Mouse (Mus musculus) MEL (cell line): ENCODE measurements around the gene Slc47a1. TPM values are rescaled to one million over a fixed set of nuclear protein-coding genes. Genes with fewer than 3 reads are reported as not detected.

Experiments used
- DNase-seq: peaks from one replicate; pipeline ENCODE4 v3.0.0; 2011; ENCODE audit warnings: low read depth, low spot score
- H3K27ac ChIP-seq: 2 replicates; pipeline ENCODE4 v1.5.1; 2012; ENCODE audit warnings: low read depth, mild to moderate bottlenecking, control low read depth, low read length, moderate library complexity; ENCODE audit not compliant: control insufficient read depth
- H3K27me3 ChIP-seq, 2 experiments: fragments of 150-350 bp in 1 of 2; sonication (generic) in 1 of 2; 2 replicates each; pipeline ENCODE4 v1.6.1; 2012; ENCODE audit warnings: low read length in 2 of 2, mild to moderate bottlenecking in 2 of 2, improper control_type of control experiment in 1 of 2, moderate library complexity in 1 of 2; ENCODE audit not compliant: insufficient read depth in 2 of 2, control insufficient read depth in 1 of 2
- H3K36me3 ChIP-seq, 2 experiments: 2 replicates each; pipeline ENCODE4 v1.6.1; 2012 to 2014; ENCODE audit warnings: low read length in 2 of 2, improper control_type of control experiment in 1 of 2, inconsistent platforms in 1 of 2, mild to moderate bottlenecking in 1 of 2; ENCODE audit not compliant: insufficient read depth in 2 of 2, control insufficient read depth in 1 of 2
- H3K4me1 ChIP-seq, 2 experiments: fragments of 150-350 bp in 1 of 2; sonication (generic) in 1 of 2; 2 replicates each; pipeline ENCODE4 v1.6.1; 2012; ENCODE audit warnings: low read length in 2 of 2, improper control_type of control experiment in 1 of 2, mild to moderate bottlenecking in 1 of 2; ENCODE audit not compliant: insufficient read depth in 2 of 2, control insufficient read depth in 1 of 2
- H3K4me3 ChIP-seq, 2 experiments: fragments of 150-350 bp in 1 of 2; sonication (generic) in 1 of 2; 2 replicates each; pipeline ENCODE4 v1.5.1; 2012; ENCODE audit warnings: low read depth in 2 of 2, low read length in 2 of 2, mild to moderate bottlenecking in 2 of 2, moderate library complexity in 2 of 2, control low read depth in 1 of 2, improper control_type of control experiment in 1 of 2; ENCODE audit not compliant: control insufficient read depth in 1 of 2, insufficient read depth in 1 of 2
- H3K79me2 ChIP-seq: 2 replicates; pipeline ENCODE4 v1.6.1; 2012; ENCODE audit warnings: mild to moderate bottlenecking, low read length, moderate library complexity; ENCODE audit not compliant: control insufficient read depth, poor library complexity, insufficient read depth
- H3K9ac ChIP-seq: 2 replicates; pipeline ENCODE4 v1.6.1; 2012; ENCODE audit warnings: low read depth, mild to moderate bottlenecking, control low read depth, low read length, moderate library complexity; ENCODE audit not compliant: control insufficient read depth, poor library complexity, severe bottlenecking
- H3K9me3 ChIP-seq: fragments of 150-350 bp; sonication (generic); replicated peaks from 2 replicates; pipeline ENCODE4 v1.6.1; 2012; ENCODE audit warnings: mild to moderate bottlenecking, low read length, improper control_type of control experiment, moderate library complexity; ENCODE audit not compliant: insufficient read depth
- BHLHE40 ChIP-seq: IDR thresholded peaks from 2 replicates; pipeline ENCODE4 v1.6.1; 2012; ENCODE audit warnings: low read depth, mild to moderate bottlenecking, inconsistent platforms, low read length, improper control_type of control experiment, borderline replicate concordance
- CHD1 ChIP-seq: IDR thresholded peaks from 2 replicates; pipeline ENCODE4 v1.6.1; 2012; ENCODE audit warnings: low read depth, mild to moderate bottlenecking, inconsistent platforms, low read length, improper control_type of control experiment
- CHD2 ChIP-seq: IDR thresholded peaks from 2 replicates; pipeline ENCODE4 v1.6.1; 2011; ENCODE audit warnings: low read length, improper control_type of control experiment
- CTCF ChIP-seq, 3 experiments: IDR thresholded peaks in 2 of 3; conservative IDR thresholded peaks in 1 of 3; 2 replicates each; pipeline ENCODE4 v1.5.1; 2011 to 2012; ENCODE audit warnings: low read length in 3 of 3, low read depth in 2 of 3, mild to moderate bottlenecking in 2 of 3, improper control_type of control experiment in 1 of 3, inconsistent platforms in 1 of 3, mixed read lengths in 1 of 3, moderate library complexity in 1 of 3; ENCODE audit not compliant: control insufficient read depth in 1 of 3, insufficient read depth in 1 of 3, poor library complexity in 1 of 3, severe bottlenecking in 1 of 3
- E2F4 ChIP-seq: IDR thresholded peaks from 2 replicates; pipeline ENCODE4 v1.6.1; 2011; ENCODE audit warnings: low read depth, low read length, improper control_type of control experiment, borderline replicate concordance
- EP300 ChIP-seq, 2 experiments: IDR thresholded peaks; 2 replicates each; pipeline ENCODE4 v1.6.1; 2011; ENCODE audit warnings: improper control_type of control experiment in 2 of 2, low read length in 2 of 2, low read depth in 1 of 2, mild to moderate bottlenecking in 1 of 2
- ETS1 ChIP-seq: IDR thresholded peaks from 2 replicates; pipeline ENCODE4 v1.6.1; 2012; ENCODE audit warnings: low read depth, mild to moderate bottlenecking, inconsistent platforms, low read length, improper control_type of control experiment, moderate library complexity
- HCFC1 ChIP-seq: IDR thresholded peaks from 2 replicates; pipeline ENCODE4 v1.6.1; 2012; ENCODE audit warnings: low read depth, mild to moderate bottlenecking, inconsistent platforms, low read length, improper control_type of control experiment, moderate library complexity
- MAFK ChIP-seq: IDR thresholded peaks from 2 replicates; pipeline ENCODE4 v1.6.1; 2011; ENCODE audit warnings: low read depth, mild to moderate bottlenecking, low read length, improper control_type of control experiment, borderline replicate concordance
- MAX ChIP-seq: IDR thresholded peaks from 2 replicates; pipeline ENCODE4 v1.6.1; 2011; ENCODE audit warnings: low read length, improper control_type of control experiment
- MEF2A ChIP-seq: IDR thresholded peaks from 2 replicates; pipeline ENCODE4 v1.6.1; 2014; ENCODE audit warnings: low read depth, mild to moderate bottlenecking, inconsistent platforms, low read length, improper control_type of control experiment; ENCODE audit not compliant: poor library complexity, insufficient replicate concordance, severe bottlenecking; ENCODE audit errors: extremely low read depth
- MYB ChIP-seq: IDR thresholded peaks from 2 replicates; pipeline ENCODE4 v1.6.1; 2011; ENCODE audit warnings: mild to moderate bottlenecking, low read depth, low read length, improper control_type of control experiment
- MYC ChIP-seq: IDR thresholded peaks from 2 replicates; pipeline ENCODE4 v1.6.1; 2011; ENCODE audit warnings: low read depth, mild to moderate bottlenecking, low read length, improper control_type of control experiment, moderate library complexity
- NELFE ChIP-seq: IDR thresholded peaks from 2 replicates; pipeline ENCODE4 v1.6.1; 2011; ENCODE audit warnings: low read depth, low read length, improper control_type of control experiment
- NRF1 ChIP-seq: IDR thresholded peaks from 2 replicates; pipeline ENCODE4 v1.6.1; 2014; ENCODE audit warnings: low read depth, mild to moderate bottlenecking, inconsistent platforms, low read length, improper control_type of control experiment, moderate library complexity; ENCODE audit not compliant: poor library complexity, insufficient read depth, severe bottlenecking
- POLR2AphosphoS2 ChIP-seq: IDR thresholded peaks from 2 replicates; pipeline ENCODE4 v1.6.1; 2011; ENCODE audit warnings: low read length, improper control_type of control experiment
- POLR2AphosphoS5 ChIP-seq: IDR thresholded peaks from 2 replicates; pipeline ENCODE4 v1.6.1; 2012; ENCODE audit warnings: low read depth, borderline replicate concordance, mild to moderate bottlenecking, inconsistent platforms, low read length, moderate library complexity, mixed read lengths
- RAD21 ChIP-seq: IDR thresholded peaks from 2 replicates; pipeline ENCODE4 v1.6.1; 2011; ENCODE audit warnings: mild to moderate bottlenecking, low read depth, low read length, improper control_type of control experiment
- SIN3A ChIP-seq: IDR thresholded peaks from 2 replicates; pipeline ENCODE4 v1.6.1; 2012; ENCODE audit warnings: low read length, improper control_type of control experiment, inconsistent platforms
- SMC3 ChIP-seq: IDR thresholded peaks from 2 replicates; pipeline ENCODE4 v1.6.1; 2011; ENCODE audit warnings: low read depth, low read length, improper control_type of control experiment
- TBP ChIP-seq: IDR thresholded peaks from 2 replicates; pipeline ENCODE4 v1.8.0; 2011; ENCODE audit warnings: low read depth, low read length, improper control_type of control experiment
- TCF12 ChIP-seq: IDR thresholded peaks from 2 replicates; pipeline ENCODE4 v1.6.1; 2014; ENCODE audit warnings: low read depth, mild to moderate bottlenecking, inconsistent platforms, low read length, improper control_type of control experiment, moderate library complexity
- UBTF ChIP-seq: IDR thresholded peaks from 2 replicates; pipeline ENCODE4 v1.6.1; 2012; ENCODE audit warnings: low read depth, mild to moderate bottlenecking, inconsistent platforms, low read length, improper control_type of control experiment, moderate library complexity, borderline replicate concordance; ENCODE audit not compliant: insufficient read depth
- ZC3H11A ChIP-seq: IDR thresholded peaks from 2 replicates; pipeline ENCODE4 v1.6.1; 2012; ENCODE audit warnings: low read depth, mild to moderate bottlenecking, inconsistent platforms, low read length, improper control_type of control experiment
- ZKSCAN1 ChIP-seq: IDR thresholded peaks from 2 replicates; pipeline ENCODE4 v1.6.1; 2012; ENCODE audit warnings: low read depth, mild to moderate bottlenecking, inconsistent platforms, low read length, improper control_type of control experiment, moderate library complexity
- ZNF384 ChIP-seq: IDR thresholded peaks from 2 replicates; pipeline ENCODE4 v1.6.1; 2012; ENCODE audit warnings: low read depth, mild to moderate bottlenecking, inconsistent platforms, low read length, improper control_type of control experiment
- polyA plus RNA-seq, 2 experiments: library from polyadenylated mRNA; stranded (reverse) in 1 of 2; unstranded in 1 of 2; fragments of >175 nt in 1 of 2; fragments of >200 nt in 1 of 2; gene quantifications; 2 replicates each; pipeline versions ENCODE4 v1.2.1 to v1.2.4; 2012; ENCODE audit warnings: low replicate concordance in 2 of 2, low read depth in 1 of 2; ENCODE audit not compliant: insufficient read length in 2 of 2, insufficient read depth in 1 of 2, missing spikeins in 1 of 2
- total RNA-seq: library from RNA; depleted of rRNA; stranded (reverse); fragments of 300-350 nt; gene quantifications from 2 replicates; pipeline ENCODE4 v1.2.3, GENCODE M21; 2012

Slc47a1 gene
- total and polyA plus RNA-seq, 3 experiments = 0.04 TPM; not detected in 2

- TF ChIP-seq POLR2AphosphoS5 = no peak
Observed at GRCm38 (mm10) chr11:61410129-61410528, 32.0 kb upstream of the Slc47a1 start (continued).

GRCm38 (mm10) chr11:61409051-61409450 is 30.9 kb upstream of the Slc47a1 start:
- DNase-seq = peak; percentile 68
- Histone ChIP-seq H3K4me1 (peaks cover 0 to 13% of the 10 kb centered on the region in 2 experiments; a peak in 3 of 4 replicates), H3K36me3 (peaks cover 0 to 13% of the 10 kb centered on the region in 2 experiments; a peak in 1 of 4 replicates), H3K27me3 (no peaks in the 10 kb centered on the region), H3K79me2 (no peaks in the 10 kb centered on the region; the same call in 1 of the 2 replicates), H3K4me3 (peak overlapping the region in 1 of 2 experiments; percentile 59; a peak in 2 of 4 replicates)
- TF ChIP-seq E2F4 (no peak), CTCF (IDR thresholded peaks at IDR 0.05 in 2 of 3, conservative IDR thresholded peaks at IDR 0.05 in 1 of 3; ENCODE audit: control insufficient read depth in 1 of 3, insufficient read depth in 1 of 3, low read depth in 2 of 3, low read length in 3 of 3, poor library complexity in 1 of 3, severe bottlenecking in 1 of 3) (peak; percentile 5 to 49 (median 36); a peak in 3 of 6 replicates), RAD21 (peak; percentile 42), BHLHE40 (no peak), HCFC1 (0 out of 2 replicates have a peak, but pooled peaks have one; percentile 10), ZC3H11A (peak; percentile 67), ZKSCAN1 (no peak), EP300 (IDR thresholded peaks at IDR 0.05; ENCODE audit: low read depth in 1 of 2, low read length in 2 of 2) (no peak), MAFK (no peak), ETS1 (no peak), SMC3 (peak; percentile 67), NELFE (0 out of 2 replicates have a peak, but pooled peaks have one; percentile 24)
- TF ChIP-seq, all 39 proteins: peak for 6
- Histone ChIP-seq H3K27ac (no peak overlapping the region), H3K9me3 (no peaks in the 10 kb centered on the region), H3K9ac (peak overlapping the region; percentile 66)

- no peaks in the 10 kb centered on the region; the same call in 1 of the 2 replicates for H3K79me2 ChIP-seq
- H3K27ac ChIP-seq = peak overlapping the region; percentile 47
- no peaks in the 10 kb centered on the region for H3K9me3 ChIP-seq
- DNase-seq = peak; percentile 90
- H3K4me1 ChIP-seq = peaks cover 0 to 13% of the 10 kb centered on the region in 2 experiments; a peak in 3 of 4 replicates
- peak overlapping the region; percentile 66 for H3K9ac ChIP-seq
- H3K4me3 ChIP-seq = peak overlapping the region; percentile 59 to 63
- peaks cover 0 to 13% of the 10 kb centered on the region in 2 experiments; a peak in 1 of 4 replicates for H3K36me3 ChIP-seq
- H3K27me3 ChIP-seq = no peaks in the 10 kb centered on the region
- no peak for TF ChIP-seq EP300 (IDR thresholded peaks at IDR 0.05; ENCODE audit: low read depth in 1 of 2, low read length in 2 of 2)
- TF ChIP-seq ZC3H11A = no peak
- TF ChIP-seq ZKSCAN1 = no peak
- TF ChIP-seq TCF12 = peak; percentile 48; the same call in 1 of the 2 replicates
- TF ChIP-seq MYB = no peak
- TF ChIP-seq POLR2AphosphoS2 = no peak
- TF ChIP-seq CHD2 = no peak
- peak; percentile 54; the same call in 1 of the 2 replicates for TF ChIP-seq UBTF
- no peak for TF ChIP-seq MAFK
- TF ChIP-seq SIN3A = peak; percentile 77
- TF ChIP-seq CHD1 = 0 out of 2 replicates have a peak, but pooled peaks have one; percentile 37
- peak; percentile 64; the same call in 1 of the 2 replicates for TF ChIP-seq TBP
- peak; percentile 94 for TF ChIP-seq MYC
- TF ChIP-seq ZNF384 = no peak
- TF ChIP-seq MEF2A = no peak
- peak; percentile 98 for TF ChIP-seq MAX
- TF ChIP-seq NRF1 = peak; percentile 61
Observed at GRCm38 (mm10) chr11:61408184-61409027, 30.3 kb upstream of the Slc47a1 start.
